Mouse (Mus musculus) brain, embryonic 14.5 days (tissue): ENCODE results near the gene Cdc42bpg.

Experiments used
- CTCF ChIP-seq: fragments of 200-500 bp; IDR thresholded peaks from 2 replicates; pipeline ENCODE4 v1.5.1; 2012; ENCODE audit warnings: inconsistent platforms, mild to moderate bottlenecking, moderate library complexity, borderline replicate concordance; ENCODE audit not compliant: insufficient read depth, insufficient read length; ENCODE audit errors: extremely low read depth
- POLR2A ChIP-seq: fragments of 200-500 bp; IDR thresholded peaks from 2 replicates; pipeline ENCODE4 v1.6.1; 2012; ENCODE audit warnings: mild to moderate bottlenecking, inconsistent platforms, borderline replicate concordance; ENCODE audit not compliant: poor library complexity, insufficient read depth, insufficient read length, severe bottlenecking; ENCODE audit errors: extremely low read depth

- no peak for TF ChIP-seq POLR2A
- no peak for TF ChIP-seq CTCF
Measured at GRCm38 (mm10) chr19:6280554-6280953, 25.7 kb upstream of the Cdc42bpg start.
